Mouse (Mus musculus): Measurements from ENCODE around the gene Adgrb3.

DNA sequence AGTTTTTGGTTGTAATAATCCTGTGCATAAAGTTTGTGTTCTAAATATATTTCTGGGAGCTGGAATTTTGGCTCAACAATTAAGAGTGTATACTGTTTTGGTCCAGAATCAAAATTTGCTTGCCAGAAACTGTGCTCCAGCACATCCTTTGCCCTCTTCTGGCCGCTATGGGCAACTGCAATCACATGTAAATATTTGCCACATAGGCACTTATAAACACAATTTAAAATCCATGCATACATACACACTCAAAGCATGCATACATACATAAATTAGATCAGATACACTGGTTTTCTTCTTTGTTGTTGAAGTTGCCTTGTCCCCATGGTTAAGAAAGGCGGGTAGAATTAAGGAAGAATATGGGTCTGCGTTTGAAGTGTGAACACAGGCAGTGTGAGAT lies 132.7 kb downstream of the Adgrb3 start:
- TF ChIP-seq CTCF (IDR thresholded peaks at IDR 0.05; ENCODE audit: extremely low read depth, insufficient read depth, insufficient read length, insufficient replicate concordance), result no peak
- TF ChIP-seq POLR2A (IDR thresholded peaks at IDR 0.05; ENCODE audit: low read depth, low read length), result no peak
